Mouse (Mus musculus): ENCODE results near the gene Prune2. TPM values are rescaled to one million over a fixed set of nuclear protein-coding genes. Genes with fewer than 3 reads are reported as not detected.

The Prune2 gene
- polyA plus RNA-seq, 1 experiment = 17.0 TPM

DNA sequence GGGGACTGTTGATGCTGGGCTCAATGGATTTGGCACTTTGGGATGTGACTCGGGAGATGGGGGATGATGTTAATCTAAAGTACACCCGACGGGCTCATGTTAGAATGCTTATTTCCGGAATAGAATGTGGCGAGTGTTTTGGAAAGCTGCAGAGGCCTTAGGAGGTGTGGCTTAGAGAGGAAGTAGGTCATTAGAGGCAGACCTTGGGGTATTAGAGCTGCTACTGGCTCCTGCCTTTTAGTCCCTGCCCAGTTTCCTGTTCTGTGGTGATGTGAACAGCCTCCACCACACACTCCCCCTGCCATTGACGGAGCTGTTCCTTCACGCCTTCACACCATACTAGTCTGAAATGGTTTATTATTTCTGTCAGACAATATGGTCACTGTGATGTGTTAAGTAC, 196.5 kb downstream of the Prune2 start:
- H3K4me3 ChIP-seq (ENCODE audit: insufficient read depth, poor library complexity, severe bottlenecking) = no peak overlapping the region
- H3K36me3 ChIP-seq (ENCODE audit: control insufficient read depth, insufficient read depth) = peaks cover 4% of the 10 kb centered on the region
- H3K27me3 ChIP-seq (ENCODE audit: control insufficient read depth, insufficient read depth, insufficient read length) = no peaks in the 10 kb centered on the region
- no peak overlapping the region for H3ac ChIP-seq (ENCODE audit: control insufficient read depth, insufficient read length, low read depth)
- TF ChIP-seq MAX (IDR thresholded peaks at IDR 0.05) (no peak), CTCF (IDR thresholded peaks at IDR 0.05; ENCODE audit: control insufficient read depth, insufficient read depth, insufficient read length) (no peak), MYOG (IDR thresholded peaks at IDR 0.05; ENCODE audit: control insufficient read depth, extremely low read depth, insufficient read length) (no peak), MYOD1 (IDR thresholded peaks at IDR 0.05; ENCODE audit: control insufficient read depth, insufficient read length, low read depth) (no peak), FOSL1 (IDR thresholded peaks at IDR 0.05; ENCODE audit: insufficient read depth, low read length, poor library complexity, severe bottlenecking) (no peak), CEBPB (IDR thresholded peaks at IDR 0.05; ENCODE audit: low read depth) (no peak), USF1 (IDR thresholded peaks at IDR 0.05; ENCODE audit: low read depth) (no peak)
- H3K79me2 ChIP-seq (ENCODE audit: control insufficient read depth, insufficient read depth) = peaks cover 2% of the 10 kb centered on the region
- H3K79me3 ChIP-seq (ENCODE audit: low read depth) = peaks cover 4% of the 10 kb centered on the region

DNA sequence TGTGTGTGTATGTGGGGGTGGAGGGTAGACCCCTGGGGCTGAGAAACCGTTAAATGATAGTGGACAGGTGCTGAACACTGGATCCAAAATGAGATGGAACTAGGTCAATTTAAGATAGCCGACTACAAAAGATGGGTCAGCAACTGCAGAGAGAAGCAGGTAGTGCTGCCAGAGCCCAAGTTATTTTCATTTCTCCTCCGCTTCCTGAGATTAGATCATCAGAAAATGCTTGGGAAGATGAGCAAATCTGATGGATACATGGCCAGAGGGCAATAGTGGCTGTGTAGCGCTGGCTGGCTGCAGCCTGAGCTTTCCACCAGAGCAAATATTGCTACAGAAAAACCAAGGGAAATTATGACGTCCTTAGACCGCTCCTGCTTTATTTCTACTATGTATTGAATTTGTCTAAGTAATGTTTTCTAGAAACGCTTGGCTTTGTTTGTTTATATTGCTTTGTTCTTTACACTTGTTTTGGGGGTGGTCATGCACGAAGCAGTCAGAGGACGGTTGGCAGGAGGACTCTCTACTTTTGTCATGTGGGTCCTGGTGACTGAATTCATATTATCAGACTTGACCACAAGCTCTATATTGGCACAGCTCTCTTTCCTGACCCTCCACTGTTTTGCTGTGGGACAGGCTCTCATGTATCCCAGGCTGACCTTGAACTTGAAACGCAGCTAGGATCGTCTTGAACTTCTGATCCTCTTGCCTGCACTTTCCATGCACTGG, 198.2 kb downstream of the Prune2 start:
- Histone ChIP-seq H3ac (ENCODE audit: control insufficient read depth, insufficient read length, low read depth) (no peak overlapping the region), H3K4me3 (ENCODE audit: insufficient read depth, poor library complexity, severe bottlenecking) (no peak overlapping the region), H3K27me3 (ENCODE audit: control insufficient read depth, insufficient read depth, insufficient read length) (no peaks in the 10 kb centered on the region), H3K79me2 (ENCODE audit: control insufficient read depth, insufficient read depth) (no peaks in the 10 kb centered on the region), H3K36me3 (ENCODE audit: control insufficient read depth, insufficient read depth) (peaks cover 4% of the 10 kb centered on the region), H3K79me3 (ENCODE audit: low read depth) (peaks cover 3% of the 10 kb centered on the region)
- no peak for TF ChIP-seq CTCF (IDR thresholded peaks at IDR 0.05; ENCODE audit: control insufficient read depth, insufficient read depth, insufficient read length)
- no peak for TF ChIP-seq MYOG (IDR thresholded peaks at IDR 0.05; ENCODE audit: control insufficient read depth, extremely low read depth, insufficient read length)
- TF ChIP-seq CEBPB (IDR thresholded peaks at IDR 0.05; ENCODE audit: low read depth) = no peak
- no peak for TF ChIP-seq MAX (IDR thresholded peaks at IDR 0.05)
- no peak for TF ChIP-seq USF1 (IDR thresholded peaks at IDR 0.05; ENCODE audit: low read depth)
- no peak for TF ChIP-seq FOSL1 (IDR thresholded peaks at IDR 0.05; ENCODE audit: insufficient read depth, low read length, poor library complexity, severe bottlenecking)
- no peak for TF ChIP-seq MYOD1 (IDR thresholded peaks at IDR 0.05; ENCODE audit: control insufficient read depth, insufficient read length, low read depth)

DNA sequence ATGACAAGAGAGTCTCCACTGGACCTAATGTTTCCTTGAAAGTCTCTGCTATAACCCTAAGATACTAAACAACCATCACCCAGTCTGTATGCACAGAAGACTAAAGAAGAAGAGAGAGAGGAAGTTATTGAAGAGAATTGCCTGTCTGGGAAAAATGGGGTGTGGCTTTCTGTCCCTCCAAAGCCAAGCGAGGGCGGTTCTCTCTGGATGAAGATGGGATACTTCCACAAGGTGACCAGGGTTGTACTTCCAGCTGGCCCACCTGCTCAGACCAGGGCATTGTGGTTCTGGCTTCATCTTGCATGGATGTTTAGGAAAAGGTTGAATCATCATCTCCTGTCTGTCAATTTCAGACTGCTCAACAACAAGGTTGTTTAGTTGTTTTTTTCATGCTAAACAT, 199.3 kb downstream of the Prune2 start:
- no peak overlapping the region for H3K4me3 ChIP-seq (ENCODE audit: insufficient read depth, poor library complexity, severe bottlenecking)
- H3K27me3 ChIP-seq (ENCODE audit: control insufficient read depth, insufficient read depth, insufficient read length) = no peaks in the 10 kb centered on the region
- TF ChIP-seq CEBPB (IDR thresholded peaks at IDR 0.05; ENCODE audit: low read depth) = no peak
- no peak for TF ChIP-seq USF1 (IDR thresholded peaks at IDR 0.05; ENCODE audit: low read depth)
- no peak for TF ChIP-seq MAX (IDR thresholded peaks at IDR 0.05)
- TF ChIP-seq FOSL1 (IDR thresholded peaks at IDR 0.05; ENCODE audit: insufficient read depth, low read length, poor library complexity, severe bottlenecking) = no peak
- no peak for TF ChIP-seq CTCF (IDR thresholded peaks at IDR 0.05; ENCODE audit: control insufficient read depth, insufficient read depth, insufficient read length)
- TF ChIP-seq MYOG (IDR thresholded peaks at IDR 0.05; ENCODE audit: control insufficient read depth, extremely low read depth, insufficient read length) = no peak
- no peak for TF ChIP-seq MYOD1 (IDR thresholded peaks at IDR 0.05; ENCODE audit: control insufficient read depth, insufficient read length, low read depth)
- H3ac ChIP-seq (ENCODE audit: control insufficient read depth, insufficient read length, low read depth) = no peak overlapping the region
- H3K36me3 ChIP-seq (ENCODE audit: control insufficient read depth, insufficient read depth) = peaks cover 8% of the 10 kb centered on the region
- H3K79me2 ChIP-seq (ENCODE audit: control insufficient read depth, insufficient read depth) = no peaks in the 10 kb centered on the region
- H3K79me3 ChIP-seq (ENCODE audit: low read depth) = peaks cover 3% of the 10 kb centered on the region

DNA sequence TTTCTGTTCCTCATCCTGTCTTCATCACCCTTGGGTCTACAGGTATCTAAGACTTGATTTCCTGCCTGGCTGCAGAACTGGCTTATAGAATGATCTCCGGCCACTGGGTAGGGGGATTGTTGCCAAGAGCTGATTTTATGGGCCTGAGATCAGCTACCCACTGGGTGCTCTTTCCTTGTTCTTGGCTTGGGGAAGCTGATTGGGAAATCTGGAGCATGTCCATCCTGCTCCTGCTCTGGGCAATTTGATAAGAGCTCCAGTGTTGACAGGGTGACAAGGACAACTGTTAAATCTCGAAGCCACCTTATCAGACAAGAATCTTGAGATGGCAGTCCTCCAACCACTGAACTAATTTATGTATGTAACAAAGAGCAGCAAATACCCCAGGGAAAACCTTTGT, 203.8 kb downstream of the Prune2 start:
- Histone ChIP-seq H3K36me3 (ENCODE audit: control insufficient read depth, insufficient read depth) (peaks cover 4% of the 10 kb centered on the region), H3K27me3 (ENCODE audit: control insufficient read depth, insufficient read depth, insufficient read length) (no peaks in the 10 kb centered on the region), H3K79me3 (ENCODE audit: low read depth) (peaks cover 3% of the 10 kb centered on the region), H3ac (ENCODE audit: control insufficient read depth, insufficient read length, low read depth) (no peak overlapping the region), H3K4me3 (ENCODE audit: insufficient read depth, poor library complexity, severe bottlenecking) (no peak overlapping the region), H3K79me2 (ENCODE audit: control insufficient read depth, insufficient read depth) (no peaks in the 10 kb centered on the region)
- no peak for TF ChIP-seq USF1 (IDR thresholded peaks at IDR 0.05; ENCODE audit: low read depth)
- no peak for TF ChIP-seq FOSL1 (IDR thresholded peaks at IDR 0.05; ENCODE audit: insufficient read depth, low read length, poor library complexity, severe bottlenecking)
- no peak for TF ChIP-seq CTCF (IDR thresholded peaks at IDR 0.05; ENCODE audit: control insufficient read depth, insufficient read depth, insufficient read length)
- no peak for TF ChIP-seq MAX (IDR thresholded peaks at IDR 0.05)
- no peak for TF ChIP-seq MYOG (IDR thresholded peaks at IDR 0.05; ENCODE audit: control insufficient read depth, extremely low read depth, insufficient read length)
- TF ChIP-seq CEBPB (IDR thresholded peaks at IDR 0.05; ENCODE audit: low read depth) = no peak
- no peak for TF ChIP-seq MYOD1 (IDR thresholded peaks at IDR 0.05; ENCODE audit: control insufficient read depth, insufficient read length, low read depth)

DNA sequence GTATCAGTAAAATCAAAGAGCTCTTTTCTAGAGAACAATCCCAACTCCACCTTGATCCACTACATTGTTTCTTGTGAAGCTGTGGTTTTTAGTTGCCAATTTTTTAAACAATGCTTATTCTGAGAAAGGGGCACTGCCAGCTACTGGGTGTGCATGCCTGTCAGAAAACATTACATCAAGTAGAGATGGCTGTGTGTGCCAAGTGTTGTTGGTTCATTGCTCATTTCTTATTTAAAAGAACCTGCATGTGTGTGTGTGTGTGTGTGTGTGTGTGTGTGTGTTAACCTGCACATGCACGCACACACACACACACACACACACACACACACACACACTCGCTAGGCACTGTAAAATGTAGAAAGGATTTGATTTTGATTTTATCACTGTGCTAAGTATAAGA, 204.3 kb downstream of the Prune2 start:
- no peak overlapping the region for H3K4me3 ChIP-seq (ENCODE audit: insufficient read depth, poor library complexity, severe bottlenecking)
- H3K79me2 ChIP-seq (ENCODE audit: control insufficient read depth, insufficient read depth) = no peaks in the 10 kb centered on the region
- H3K27me3 ChIP-seq (ENCODE audit: control insufficient read depth, insufficient read depth, insufficient read length) = no peaks in the 10 kb centered on the region
- no peak for TF ChIP-seq MYOG (IDR thresholded peaks at IDR 0.05; ENCODE audit: control insufficient read depth, extremely low read depth, insufficient read length)
- TF ChIP-seq USF1 (IDR thresholded peaks at IDR 0.05; ENCODE audit: low read depth) = no peak
- TF ChIP-seq CTCF (IDR thresholded peaks at IDR 0.05; ENCODE audit: control insufficient read depth, insufficient read depth, insufficient read length) = no peak
- TF ChIP-seq MYOD1 (IDR thresholded peaks at IDR 0.05; ENCODE audit: control insufficient read depth, insufficient read length, low read depth) = no peak
- no peak for TF ChIP-seq MAX (IDR thresholded peaks at IDR 0.05)
- TF ChIP-seq CEBPB (IDR thresholded peaks at IDR 0.05; ENCODE audit: low read depth) = no peak
- TF ChIP-seq FOSL1 (IDR thresholded peaks at IDR 0.05; ENCODE audit: insufficient read depth, low read length, poor library complexity, severe bottlenecking) = no peak
- H3K36me3 ChIP-seq (ENCODE audit: control insufficient read depth, insufficient read depth) = peaks cover 4% of the 10 kb centered on the region
- peaks cover 3% of the 10 kb centered on the region for H3K79me3 ChIP-seq (ENCODE audit: low read depth)
- H3ac ChIP-seq (ENCODE audit: control insufficient read depth, insufficient read length, low read depth) = no peak overlapping the region
